Mouse (Mus musculus) heart, postnatal 4 days (tissue): ENCODE data around the gene Zfp986. TPM values are rescaled to one million over a fixed set of nuclear protein-coding genes. Genes with fewer than 3 reads are reported as not detected.
"Not testable (repeated sequence)": the region's sequence is repeated elsewhere in the genome, so short reads cannot be mapped to it uniquely, and the experiment has no call there.

ENCODE experiments used
- DNase-seq: peaks from one replicate; pipeline ENCODE4 v3.0.0; 2021
- total RNA-seq, 2 experiments: library from RNA; stranded (reverse); gene quantifications; 2 replicates each; pipeline ENCODE4 v1.2.3; 2021

Zfp986 gene
- total RNA-seq, result not detected

DNA sequence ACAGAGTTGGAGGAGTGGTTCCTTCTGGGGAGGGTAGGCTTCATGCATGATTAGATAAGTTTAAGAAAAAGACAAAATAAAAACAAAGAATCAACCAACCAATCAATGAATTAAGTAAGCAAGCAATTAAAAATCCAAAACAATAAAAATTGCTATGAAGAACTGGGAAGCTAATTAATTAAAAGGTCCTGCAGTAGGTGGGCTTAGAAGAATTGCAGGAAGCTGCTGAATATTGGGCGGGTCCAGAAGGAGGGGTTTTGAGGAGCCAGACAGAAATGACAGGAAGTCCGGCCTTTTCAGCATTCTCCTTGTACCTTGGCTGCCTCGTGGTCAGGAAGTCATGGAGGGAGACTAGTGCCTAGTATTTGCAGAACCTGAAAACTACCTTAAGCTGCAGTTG, at the start of gene Zfp986:
Gene Zfp986 (plus strand): TSS at position 301 of the 400 bp plus-strand sequence.
- DNase-seq, result not testable (repeated sequence)

DNA sequence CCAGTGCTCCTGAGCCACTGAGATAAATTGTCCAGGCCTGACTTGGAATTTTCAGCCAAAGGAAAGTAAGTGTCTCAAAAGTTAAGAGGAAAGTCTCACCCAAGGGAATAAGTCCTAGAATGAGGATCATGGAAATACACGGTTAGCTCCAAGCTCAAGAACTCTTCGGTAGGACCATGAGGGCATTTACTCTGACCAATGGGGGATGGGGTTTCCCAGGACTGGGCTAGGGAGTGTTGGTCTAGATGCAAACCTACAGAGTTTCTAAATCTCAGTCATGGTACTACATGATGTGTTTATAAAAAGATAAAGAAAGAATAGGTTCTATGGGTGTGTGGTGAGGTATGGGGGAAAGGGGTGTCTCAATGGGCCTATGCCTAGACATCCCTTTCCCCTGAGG, 48.6 kb upstream of the Zfp986 start:
- DNase-seq, result not testable (repeated sequence)

DNA sequence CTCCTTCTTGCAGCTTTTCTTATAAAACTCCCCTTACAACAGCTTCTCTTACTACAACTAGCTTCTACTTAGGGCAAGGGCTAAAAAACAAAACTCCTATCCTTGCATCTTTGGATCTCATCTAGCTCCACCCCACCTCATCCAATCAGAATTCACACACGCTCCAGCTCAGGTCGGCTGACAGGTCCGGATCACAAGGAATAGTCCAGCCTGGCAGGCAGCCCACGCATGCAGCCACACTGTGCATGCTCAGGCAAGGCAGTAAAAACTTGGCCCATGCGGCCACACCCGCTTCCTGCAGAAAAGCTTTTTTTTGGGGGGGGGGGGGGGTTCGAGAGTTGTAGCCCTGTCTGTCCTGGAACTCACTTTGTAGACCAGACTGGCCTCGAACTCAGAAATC, 43.0 kb upstream of the Zfp986 start:
- not testable (repeated sequence) for DNase-seq

DNA sequence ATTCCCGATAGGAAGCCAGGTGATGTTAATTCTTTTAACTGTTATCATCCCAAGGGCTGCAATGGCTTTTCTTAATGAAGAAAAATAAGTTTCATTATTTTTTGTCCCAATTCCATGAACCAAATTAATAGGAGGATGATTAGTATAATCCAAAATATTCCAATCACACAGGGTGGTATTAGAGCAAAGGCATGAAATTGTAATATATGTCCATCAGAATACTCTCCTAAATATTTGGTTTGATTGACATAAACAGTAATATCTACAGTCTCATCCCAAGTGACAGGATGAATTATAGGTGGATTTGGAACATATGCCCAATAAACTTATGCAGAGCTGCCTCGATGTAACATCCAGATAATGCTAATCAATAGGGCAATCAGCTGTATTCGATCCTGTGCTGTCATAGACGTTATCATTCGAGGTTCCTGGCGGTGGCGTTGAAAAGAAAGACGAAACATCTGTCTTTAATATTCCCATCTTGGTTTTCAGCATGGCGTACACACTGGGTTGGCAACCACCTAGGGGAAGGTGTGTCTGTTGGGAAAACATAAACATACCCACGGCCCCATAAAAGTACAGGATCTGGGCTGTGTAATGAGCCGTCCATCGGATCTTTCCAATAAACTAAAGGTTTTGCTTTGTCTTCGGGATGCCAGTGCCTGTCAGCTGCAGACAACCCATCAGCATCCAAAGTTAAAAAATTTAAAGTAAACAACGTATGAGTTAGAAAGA, 37.1 kb upstream of the Zfp986 start:
- not testable (repeated sequence) for DNase-seq

DNA sequence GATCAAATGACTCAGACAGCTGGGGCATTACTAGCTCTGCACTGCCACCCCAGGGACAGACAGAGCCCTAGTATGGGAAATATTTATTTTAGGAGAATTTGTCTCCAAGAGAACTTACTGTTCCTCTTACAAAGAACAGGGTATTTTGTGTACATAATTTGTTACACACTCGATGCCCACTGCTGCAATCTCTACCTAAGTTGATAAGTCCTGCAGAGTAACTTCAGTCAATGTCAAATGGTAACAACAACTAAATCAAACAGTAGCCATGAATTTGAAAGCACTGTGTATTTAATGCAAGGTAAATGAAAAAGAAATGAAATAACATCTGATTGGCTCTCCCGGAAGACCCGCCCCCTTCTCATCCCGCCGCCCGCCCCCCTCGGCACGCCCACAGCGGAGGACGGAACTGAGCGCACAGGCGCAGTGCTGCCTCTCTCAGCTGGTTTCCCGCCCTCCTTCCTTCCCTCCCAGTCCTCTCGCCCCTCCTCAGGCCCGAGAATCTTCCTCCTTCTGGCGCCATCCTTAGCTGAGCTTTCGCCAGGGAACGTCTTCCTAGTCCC, 32.2 kb upstream of the Zfp986 start:
- not testable (repeated sequence) for DNase-seq

DNA sequence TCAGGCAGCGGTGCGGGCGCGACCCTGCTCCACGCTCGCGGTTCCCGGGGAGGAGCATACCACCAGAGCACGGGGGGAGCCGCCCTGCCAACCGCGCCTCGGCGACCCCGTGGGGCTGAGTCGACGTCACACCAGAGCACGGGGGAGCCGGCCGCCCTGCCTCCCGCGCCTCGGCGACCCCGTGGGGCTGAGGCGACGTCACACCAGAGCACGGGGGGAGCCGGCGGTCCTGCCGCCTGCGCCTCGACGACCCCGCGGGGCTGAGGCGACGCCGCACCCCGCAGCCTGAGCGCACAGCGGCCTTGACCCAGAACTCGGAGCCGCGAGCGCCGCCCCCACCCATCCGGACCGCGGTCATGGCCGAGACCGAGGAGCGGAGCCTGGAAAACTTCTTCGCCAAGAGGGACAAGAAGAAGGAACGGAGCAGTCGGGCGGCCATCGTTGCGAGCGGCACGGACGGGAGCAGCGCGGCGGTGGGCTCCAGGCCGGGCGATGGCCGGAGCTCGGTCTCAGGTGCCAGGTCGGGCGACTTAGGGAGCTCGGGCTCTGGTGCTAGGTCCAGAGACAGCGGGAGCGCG, 31.6 kb upstream of the Zfp986 start:
- peak; percentile 14 for DNase-seq

DNA sequence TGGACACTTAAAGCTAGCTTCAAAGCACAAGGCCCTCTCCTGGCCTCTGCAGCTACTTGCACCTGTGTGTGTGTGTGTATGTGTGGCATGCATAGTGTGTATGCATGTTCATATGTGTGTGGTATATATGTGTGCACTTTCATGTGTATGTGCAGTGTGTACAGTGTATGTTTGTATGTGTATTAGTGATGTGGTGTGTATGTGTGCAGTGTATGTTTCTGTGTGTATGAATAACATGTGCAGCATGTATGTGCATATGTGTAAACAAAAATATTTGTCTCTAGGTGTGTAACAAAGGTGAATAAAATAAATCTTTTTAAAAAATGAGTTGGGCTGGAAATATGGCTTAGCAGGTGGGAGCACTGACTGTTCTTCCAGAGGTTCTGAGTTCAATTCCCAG, 21.8 kb upstream of the Zfp986 start:
- not testable (repeated sequence) for DNase-seq

DNA sequence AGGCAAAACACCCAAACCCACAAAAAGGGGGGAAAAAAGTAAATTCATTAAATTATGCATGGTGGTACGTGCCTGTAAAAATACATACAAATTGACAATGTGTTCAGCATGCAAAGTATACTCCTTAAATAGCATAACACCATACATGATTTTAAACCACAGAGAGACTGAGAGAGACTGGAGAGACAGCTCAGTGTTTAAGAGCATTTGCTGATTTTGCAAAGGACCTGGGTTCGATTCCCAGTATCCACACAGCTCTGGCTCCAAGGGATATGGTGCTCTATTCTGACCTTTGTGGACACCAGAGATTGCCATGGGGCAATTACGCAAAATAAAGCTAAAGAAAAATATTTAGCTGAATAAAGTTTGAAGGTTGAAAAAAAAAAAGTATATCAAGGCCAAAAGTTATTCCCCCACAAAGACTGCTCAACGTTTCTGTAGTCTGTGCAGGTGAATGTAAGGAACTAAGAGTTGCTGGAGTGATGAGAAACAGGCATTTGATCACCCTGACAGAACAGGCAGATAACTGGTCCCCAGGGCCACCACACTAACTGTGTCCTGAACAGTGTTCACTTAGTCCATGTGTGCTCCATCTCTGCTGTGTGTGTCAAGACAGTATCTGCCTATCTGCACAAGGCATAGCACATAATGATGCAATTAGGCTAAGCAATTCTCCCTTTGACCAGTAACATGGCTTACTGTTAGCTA, 20.3 kb upstream of the Zfp986 start:
- DNase-seq, result not testable (repeated sequence)

DNA sequence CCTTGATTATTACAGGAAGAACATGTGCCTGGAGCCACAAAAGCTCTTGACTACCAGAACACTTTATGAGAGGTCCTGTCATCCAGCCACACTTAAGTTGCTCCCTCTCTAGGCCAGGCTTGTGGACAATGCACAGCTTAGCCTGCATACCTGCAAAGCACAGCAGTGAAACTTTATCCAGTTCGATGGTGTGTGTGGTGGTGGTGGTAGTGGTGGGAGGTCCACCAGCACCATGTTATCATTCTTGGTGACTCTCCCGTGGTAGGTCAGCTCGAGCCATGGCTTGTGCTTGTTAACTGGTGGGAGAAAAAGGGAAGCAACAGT, 19.7 kb upstream of the Zfp986 start:
- DNase-seq, result not testable (repeated sequence)

DNA sequence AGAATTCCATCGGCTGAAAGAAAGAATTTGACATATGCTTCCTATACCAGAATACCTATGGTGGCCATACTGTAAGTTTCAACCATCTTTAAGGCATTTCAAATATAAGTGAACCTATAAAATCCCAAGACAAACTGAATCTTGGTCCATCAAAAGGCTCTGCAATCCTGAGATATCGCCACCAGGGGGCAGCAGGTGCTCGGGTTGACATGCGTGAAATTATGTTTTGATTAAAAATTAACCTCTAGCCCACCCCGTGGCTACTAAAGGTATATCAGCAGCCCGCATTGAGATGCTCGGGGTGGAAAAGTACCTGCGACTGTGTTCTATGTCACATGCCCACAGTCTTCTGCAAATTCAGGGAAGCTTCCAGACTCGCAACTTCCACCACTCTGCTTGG, 17.2 kb upstream of the Zfp986 start:
- DNase-seq, result not testable (repeated sequence)

DNA sequence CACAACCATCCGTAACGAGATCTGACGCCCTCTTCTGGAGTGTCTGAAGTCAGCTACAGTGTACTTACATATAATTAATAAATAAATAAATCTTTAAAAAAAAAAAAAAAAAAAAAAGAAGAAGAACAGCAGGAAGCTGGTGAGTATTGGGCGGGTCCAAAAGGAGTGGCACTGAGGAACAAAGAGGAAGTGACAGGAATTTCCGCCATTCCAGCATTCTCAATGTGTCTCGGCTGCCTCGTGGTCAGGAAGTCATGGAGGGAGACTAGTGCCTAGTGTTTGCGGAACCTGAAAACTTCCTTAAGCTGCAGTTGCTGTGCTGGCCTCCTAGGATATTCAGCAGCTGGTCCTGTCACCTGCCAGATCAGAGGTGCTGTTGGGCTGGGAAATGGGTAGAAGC, 4.7 kb upstream of the Zfp986 start:
- not testable (repeated sequence) for DNase-seq

Other genes with a start within 250 kb of the Zfp986 start
- gene Zfp980, start 198.1 kb upstream of the Zfp986 start, total RNA-seq, result under 1 TPM; 0.25 to 0.52 TPM
- not detected for gene Zfp987, start 228.5 kb downstream of the Zfp986 start, total RNA-seq